Mouse (Mus musculus) heart, postnatal 0 days (tissue): ENCODE results near the gene Hdac4.

ENCODE experiments used
- CTCF ChIP-seq: IDR thresholded peaks from 2 replicates; pipeline ENCODE4 v1.5.1; 2016; ENCODE audit warnings: antibody characterized with exemption, control low read depth, low read depth
- EP300 ChIP-seq: IDR thresholded peaks from 2 replicates; pipeline ENCODE4 v1.6.1; 2016; ENCODE audit warnings: antibody characterized with exemption, low read depth

- TF ChIP-seq EP300 (no peak), CTCF (no peak)
These were observed 58.2 kb downstream of the Hdac4 start for GRCm38 (mm10) chr1:92137136-92137848.
